Mouse (Mus musculus) spleen, postnatal 36 days (tissue): Measurements from ENCODE around the gene Tepsin.

Source experiments
- DNase-seq, 2 experiments: peaks; one replicate each; pipeline ENCODE4 v3.0.0; 2022; ENCODE audit warnings: low spot score in 2 of 2, mixed read lengths in 1 of 2

The Tepsin gene

GRCm38 (mm10) chr11:120111033-120111432, 12.5 kb upstream of the Tepsin start:
- peak in 1 of 2 experiments; percentile 24 for DNase-seq

DNA sequence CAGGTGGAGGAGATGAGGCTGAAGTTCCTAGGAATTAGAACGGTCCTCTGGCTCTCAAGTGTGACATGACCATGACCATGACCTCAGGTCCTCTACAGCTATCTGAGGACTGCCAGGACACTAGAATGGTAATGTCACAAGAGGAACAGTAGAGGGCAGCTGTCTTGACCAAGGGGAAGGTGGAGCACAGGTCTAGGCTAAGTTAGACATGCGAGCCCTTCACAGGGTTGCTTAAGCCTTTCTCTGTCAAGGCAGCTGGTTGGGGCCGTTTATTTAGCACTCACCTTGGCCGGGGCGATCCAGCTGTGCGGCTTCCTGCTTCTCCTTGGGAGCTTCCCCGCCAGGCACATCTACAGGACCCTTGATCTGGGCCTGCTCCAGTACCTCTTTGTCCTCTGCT, 12.0 kb upstream of the Tepsin start:
- no peak for DNase-seq

- DNase-seq, result no peak
Measured at GRCm38 (mm10) chr11:120109558-120110210, 11.2 kb upstream of the Tepsin start.

DNA sequence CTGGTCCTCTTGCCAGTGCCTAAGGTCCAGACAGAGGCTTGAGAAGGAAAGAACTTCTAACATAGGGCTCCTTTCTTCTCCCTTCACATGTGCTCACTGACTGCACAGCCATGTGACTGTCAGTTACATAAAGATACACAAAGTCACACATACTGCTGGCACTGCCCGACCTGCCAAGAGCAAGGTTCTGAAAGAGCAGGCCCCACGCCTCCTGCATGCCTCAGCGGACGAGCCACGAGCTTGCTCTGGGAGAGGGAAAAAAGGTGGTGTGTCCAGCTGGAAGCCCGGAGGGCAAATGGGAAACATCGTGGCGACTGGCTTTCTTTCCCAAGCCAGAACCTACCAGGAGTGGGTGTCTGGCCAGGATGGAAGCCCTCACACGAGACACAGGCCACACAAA, 9.3 kb upstream of the Tepsin start:
- DNase-seq, result no peak

- no peak for DNase-seq
Measured at GRCm38 (mm10) chr11:120107026-120107425, 8.5 kb upstream of the Tepsin start.

- no peak for DNase-seq
Measured at GRCm38 (mm10) chr11:120103431-120103997, 5.0 kb upstream of the Tepsin start.

GRCm38 (mm10) chr11:120101036-120101435, 2.5 kb upstream of the Tepsin start:
- DNase-seq, result peak; percentile 44 to 55

DNA sequence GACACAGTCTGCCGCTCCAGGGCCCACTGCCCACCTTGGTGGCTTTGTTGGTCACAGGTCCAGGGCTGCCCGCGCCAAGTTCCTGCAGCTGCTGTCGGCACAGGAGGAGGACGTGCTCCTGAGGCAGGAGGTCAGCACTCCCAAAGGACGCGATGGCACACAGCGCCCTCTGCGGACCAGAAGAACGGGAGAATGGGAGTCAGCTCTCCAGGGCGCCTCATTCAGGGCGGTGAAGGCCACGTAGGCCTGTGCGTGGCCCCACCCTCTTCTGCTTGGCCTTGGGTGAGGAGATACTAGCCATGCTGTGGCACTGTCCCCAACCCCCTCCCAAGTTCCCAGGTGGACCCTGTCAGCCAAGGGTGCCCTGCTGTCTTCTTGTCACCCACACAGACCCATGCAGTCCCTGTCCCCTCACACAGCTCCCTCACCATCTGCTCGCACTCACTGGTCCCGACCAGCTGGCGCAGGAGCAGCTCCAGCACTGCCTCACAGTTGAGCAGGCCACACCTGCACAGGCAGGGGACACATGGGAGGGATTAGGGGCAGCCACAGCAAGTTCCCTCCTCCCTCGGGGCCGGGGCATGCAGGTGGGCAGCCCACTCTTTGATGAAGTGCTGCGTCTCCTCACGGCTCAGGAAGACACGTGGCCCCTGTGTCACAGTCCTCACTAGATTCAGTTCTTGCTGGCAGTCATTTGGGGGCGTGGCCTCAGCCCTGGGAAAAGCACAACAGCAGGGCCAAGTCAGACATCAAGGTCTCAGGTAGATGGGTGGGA, 5.5 kb downstream of the Tepsin start:
- no peak for DNase-seq

- DNase-seq, result no peak
Measured at GRCm38 (mm10) chr11:120090661-120091060, 7.9 kb downstream of the Tepsin start.

GRCm38 (mm10) chr11:120086702-120087152, 11.8 kb downstream of the Tepsin start, which contains the start of gene Cep131:
TSS of gene Cep131 (minus strand) at chr11:120086827.
- peak; percentile 98 for DNase-seq

DNA sequence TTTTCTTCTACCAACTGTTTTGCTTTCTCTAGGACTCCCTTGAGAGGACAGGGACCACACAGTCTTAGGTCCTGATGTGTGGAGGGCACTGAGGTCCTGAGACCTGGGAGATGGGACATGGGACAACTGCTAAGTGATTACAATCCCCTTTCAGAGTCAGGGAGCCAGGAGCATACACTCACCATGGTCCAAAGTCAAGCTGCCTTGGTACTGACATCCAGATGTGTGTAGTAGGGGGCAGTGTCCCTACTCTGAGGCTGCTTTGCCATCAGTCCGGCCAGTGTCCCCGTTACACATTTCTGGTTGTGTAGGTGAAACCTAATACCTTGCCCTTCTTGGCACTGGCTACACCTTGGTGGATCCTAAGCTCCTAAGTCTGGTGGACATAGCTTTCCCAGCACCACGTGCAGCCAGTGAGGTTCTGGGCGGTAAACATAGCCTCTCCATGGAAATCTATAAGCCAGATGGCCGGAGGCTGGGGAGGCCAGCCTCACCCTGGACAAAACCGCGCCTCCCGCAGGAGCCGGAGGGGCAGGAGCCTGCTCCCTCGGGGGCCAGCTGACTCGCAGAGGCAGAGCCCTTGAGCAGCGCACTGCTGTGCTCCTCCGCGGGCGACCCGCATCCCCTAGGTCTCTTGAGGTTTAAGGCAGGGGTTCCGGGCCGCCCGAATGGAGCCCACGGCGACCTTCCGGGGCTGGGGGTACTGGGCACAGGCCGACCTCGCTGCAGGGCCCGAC, 12.5 kb downstream of the Tepsin start:
- DNase-seq, result peak in 1 of 2 experiments; percentile 14

DNA sequence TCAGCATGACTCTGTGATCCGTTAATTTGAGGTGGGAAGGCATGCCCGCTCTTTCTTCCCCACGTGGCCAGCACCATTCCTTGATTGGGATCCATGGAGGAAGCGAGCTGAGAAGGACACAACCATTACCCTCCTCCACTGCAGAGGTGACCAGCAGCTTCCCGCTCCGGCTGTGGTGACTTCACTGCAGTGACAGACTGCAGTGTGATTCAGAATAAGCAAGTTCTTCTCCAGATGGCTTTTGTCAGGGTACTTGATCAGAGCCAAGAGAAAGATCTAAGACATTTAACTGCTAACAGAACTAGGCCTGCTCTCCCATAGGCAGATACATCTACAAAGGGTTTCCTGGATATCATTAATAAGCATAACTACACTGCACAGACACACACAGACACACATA, 18.2 kb downstream of the Tepsin start:
- no peak for DNase-seq

DNA sequence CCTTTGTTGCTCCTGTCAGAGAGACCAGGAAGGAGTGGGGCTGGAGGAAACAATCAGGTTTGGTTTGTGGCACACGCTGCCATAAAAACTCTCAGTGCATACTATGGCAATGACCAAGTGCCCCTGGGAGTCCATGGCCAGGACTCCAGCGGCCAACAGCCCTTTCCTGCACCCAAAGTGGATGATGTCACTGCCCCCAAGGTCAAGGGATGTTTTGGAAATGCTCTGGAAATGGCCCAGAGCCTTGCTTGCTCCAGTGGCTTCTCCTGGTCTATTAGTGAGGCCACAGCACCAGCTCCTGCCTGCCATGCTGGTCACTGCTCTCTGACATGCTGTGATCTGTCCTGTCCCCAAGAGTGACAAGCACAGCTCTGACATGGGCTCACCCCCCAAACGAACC, 22.3 kb downstream of the Tepsin start:
- DNase-seq, result no peak

- DNase-seq, result no peak
Measured at GRCm38 (mm10) chr11:120072986-120073647, 25.4 kb downstream of the Tepsin start.

DNA sequence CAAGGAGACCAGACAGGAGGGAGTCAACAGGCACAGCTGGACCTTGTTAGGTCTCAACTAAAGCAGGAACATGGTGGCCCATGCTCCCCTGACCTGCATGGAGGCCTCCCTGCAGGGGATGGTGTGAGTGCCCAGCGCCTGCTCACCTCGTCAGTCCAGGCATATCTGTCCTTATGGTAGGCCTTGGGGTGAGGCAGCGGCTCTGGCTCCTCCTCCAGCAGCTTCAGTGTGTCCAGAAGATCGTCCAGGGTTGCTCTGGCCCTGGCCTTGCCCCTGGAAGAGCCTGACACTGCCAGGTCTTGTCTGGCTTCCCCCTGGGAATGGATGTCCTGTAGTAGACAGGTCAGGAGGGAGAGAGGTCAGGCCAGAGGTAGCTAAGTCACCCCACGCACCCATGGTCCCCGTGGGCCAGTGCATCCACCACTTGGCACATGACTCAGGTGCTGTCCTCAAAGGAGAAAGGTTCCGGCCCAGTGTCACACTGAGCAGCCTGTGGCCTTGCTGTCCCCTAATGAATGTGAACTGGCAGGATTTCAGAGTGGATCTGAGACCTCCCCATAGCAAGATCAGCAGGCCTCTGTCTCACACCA, 26.7 kb downstream of the Tepsin start:
- no peak for DNase-seq

- DNase-seq, result peak in 1 of 2 experiments; percentile 24
Measured at GRCm38 (mm10) chr11:120071065-120071464, 27.5 kb downstream of the Tepsin start.

DNA sequence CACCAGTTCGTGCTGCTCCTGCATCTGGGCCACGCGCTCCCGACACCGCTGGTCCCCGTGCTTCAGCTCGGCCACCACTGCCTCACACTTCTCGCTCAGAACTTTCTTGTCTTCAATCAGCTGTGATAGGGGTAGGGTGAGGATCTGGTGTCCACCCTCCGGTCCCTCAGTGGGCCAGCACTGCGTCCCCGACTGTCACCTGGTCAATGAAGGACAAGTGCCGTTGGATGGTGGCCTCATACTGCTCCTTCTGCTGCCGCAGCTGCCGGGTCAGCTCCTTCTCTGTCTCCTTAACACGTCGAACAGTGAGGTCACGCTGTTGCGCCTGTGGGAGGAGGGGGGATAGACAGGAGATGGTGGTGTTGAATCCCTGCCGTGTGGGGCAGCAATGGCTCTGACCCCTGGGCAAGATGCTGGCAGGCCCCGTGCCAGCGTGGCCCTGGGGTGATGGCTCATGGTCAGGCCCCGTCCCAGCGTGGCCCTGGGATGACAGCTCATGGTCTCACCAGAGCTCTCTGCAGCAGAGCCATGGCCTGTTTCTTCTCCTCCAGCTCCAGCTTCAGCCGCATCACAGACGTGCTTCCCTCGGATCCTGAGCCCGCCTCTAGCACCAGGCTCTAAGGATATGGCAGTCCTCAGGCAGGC, 28.1 kb downstream of the Tepsin start:
- DNase-seq, result no peak

DNA sequence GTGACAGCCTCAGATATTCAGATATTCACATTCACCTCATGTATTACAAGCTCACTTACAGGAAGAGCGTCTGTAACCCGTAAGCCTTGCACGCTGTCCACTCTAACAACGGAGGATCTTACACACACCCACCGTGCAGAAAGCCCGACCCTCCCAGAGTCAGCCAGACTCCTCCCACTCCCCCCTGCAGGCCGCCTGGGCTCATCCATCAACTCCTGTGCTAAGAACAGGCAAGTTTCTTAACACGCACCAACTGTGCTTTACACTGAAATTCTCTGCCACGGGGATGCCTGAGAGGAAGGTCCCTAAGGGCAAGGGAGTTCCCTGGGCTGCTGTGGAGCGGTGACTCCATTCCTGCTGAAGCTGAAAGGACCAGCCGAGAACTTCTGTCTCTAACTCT, 29.3 kb downstream of the Tepsin start:
- no peak for DNase-seq

DNA sequence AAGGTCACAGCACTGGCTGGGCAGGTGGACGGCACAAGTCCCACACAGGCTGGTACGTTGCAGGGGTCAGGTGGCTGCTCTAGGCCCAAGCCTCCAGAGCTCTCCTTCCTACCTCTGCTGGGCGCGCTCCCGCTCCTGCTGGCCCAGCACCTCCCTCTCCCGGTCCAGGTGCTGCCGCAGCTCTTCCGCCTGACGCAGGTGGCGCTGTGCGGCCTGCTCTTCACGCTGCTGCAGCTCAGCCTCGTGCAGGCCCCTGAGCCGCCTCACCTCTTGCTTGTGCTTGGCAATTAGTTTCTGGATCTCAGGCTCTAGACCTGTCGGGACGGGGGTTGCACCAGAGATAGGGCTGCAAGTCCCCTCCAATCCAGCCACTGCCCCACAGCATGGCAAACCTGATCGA, 30.7 kb downstream of the Tepsin start:
- DNase-seq, result no peak

DNA sequence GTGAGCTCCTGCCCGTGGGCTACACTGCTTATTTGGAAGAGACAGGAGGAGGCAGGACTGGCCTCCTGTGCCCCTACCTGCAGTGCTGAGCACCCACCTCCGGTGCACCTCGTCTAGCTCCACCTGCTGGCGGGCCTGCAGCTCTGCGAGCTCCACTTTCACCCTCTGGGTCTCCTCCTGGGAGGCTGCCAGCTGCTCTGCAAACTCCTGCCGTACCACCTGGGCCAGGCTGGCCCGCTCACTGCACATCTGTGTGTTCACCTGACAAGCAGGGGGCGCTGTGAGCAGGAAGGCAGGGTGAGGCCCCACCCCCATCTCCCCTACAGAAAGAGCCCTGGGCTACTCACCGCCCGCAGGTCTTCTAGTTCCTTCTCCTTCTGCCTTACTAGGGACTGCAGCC, 33.2 kb downstream of the Tepsin start:
- peak; percentile 20 to 21 for DNase-seq

DNA sequence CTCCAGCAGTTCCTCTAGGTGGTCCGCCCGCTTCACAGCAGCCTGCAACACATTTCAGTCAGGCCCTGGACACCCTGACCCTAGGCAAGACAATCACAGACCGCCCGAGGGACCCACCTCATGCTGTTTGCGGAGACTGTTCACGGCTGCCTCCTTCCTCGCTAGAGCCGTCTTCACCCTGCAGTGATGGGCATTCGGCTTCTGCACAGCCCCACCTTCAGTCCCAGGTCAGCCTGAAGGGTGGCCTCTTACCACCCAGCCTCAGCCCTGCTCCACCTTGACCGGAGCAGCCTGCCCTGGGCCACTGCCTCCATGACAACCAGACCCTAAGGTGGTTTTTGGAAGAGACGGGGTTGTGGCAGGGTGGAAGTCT, 33.9 kb downstream of the Tepsin start:
- DNase-seq, result no peak
